Mouse (Mus musculus) small intestine, adult 2 months (tissue): ENCODE results near the gene 4930470P17Rik.

ENCODE experiments used
- CTCF ChIP-seq: fragments of 200-500 bp; IDR thresholded peaks from 2 replicates; pipeline ENCODE4 v1.5.1; 2012; ENCODE audit warnings: low read depth, mild to moderate bottlenecking, control low read depth, inconsistent platforms, low read length, moderate library complexity, mixed read lengths; ENCODE audit not compliant: insufficient replicate concordance, insufficient read length; ENCODE audit errors: extremely low read depth
- POLR2A ChIP-seq: fragments of 200-500 bp; IDR thresholded peaks from 2 replicates; pipeline ENCODE4 v1.6.1; 2012; ENCODE audit warnings: low read depth, mild to moderate bottlenecking, control low read depth, inconsistent platforms, low read length, moderate library complexity

DNA sequence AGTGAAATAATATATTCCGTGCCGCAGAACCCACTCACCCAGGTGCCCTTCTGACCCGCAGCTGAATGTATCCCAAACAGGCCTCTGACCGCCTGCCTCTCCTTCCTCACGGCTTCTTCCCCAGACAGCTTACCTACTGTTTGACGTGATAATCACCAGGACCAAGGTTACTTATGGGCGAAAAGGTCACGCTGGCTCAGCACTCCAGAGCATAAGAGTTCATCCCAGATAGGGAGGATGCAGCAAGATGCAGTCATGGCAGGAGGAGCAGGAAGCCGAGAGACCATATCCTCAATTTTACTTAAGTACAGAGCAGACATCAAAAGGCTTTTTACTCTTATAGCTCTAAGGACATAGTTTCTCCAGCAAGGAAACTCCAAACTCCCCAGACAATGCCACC lies at the start of gene 4930470P17Rik:
- TF ChIP-seq POLR2A (no peak), CTCF (no peak)
